Mouse (Mus musculus): ENCODE data around the gene Zmat5.

The Zmat5 gene

DNA sequence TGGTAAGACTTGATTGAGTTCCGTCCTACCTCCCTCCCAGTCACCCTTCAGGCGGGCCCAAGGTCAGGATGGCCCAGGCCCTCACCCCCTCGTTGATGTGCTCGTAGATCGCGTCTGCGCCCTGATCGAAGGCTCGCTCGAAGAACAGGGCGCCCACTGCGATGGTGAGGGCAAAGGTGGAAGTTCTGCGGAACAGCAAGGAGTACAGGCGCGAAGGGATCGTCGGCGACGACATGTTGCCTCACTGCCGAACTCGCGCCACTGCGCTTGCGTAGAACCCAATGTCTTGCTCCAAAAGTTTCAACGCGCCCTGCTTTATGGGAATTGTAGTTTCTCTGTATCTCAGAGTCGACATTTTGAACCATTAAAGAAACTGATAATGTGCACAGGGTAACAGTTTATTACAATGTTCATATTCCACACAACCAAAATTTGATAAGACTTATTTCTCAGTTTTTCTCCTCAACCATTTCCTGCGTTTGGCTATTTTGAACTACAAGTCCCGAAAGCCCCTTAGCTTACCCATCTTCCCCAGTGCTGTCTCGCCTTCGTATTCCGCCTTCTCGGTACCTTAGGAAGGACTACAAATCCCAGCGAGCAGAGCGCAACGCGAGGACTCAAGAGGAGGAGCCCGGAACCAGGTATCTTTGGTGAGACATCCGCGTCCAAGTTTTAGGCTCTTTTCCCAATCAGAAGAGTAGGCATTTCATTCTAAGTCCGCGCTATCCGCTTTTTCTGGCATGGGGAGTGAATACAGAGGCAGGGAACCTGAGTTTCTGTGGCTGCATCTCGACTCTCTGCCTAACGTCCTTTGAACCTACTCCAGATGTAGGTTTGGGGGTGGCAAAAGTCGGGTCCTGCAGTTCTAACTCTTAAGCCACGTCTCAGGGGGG is at the start of gene Zmat5, which contains the start of gene Uqcr10:
Gene Zmat5, plus strand, starts transcription at position 607 of the 893 bp plus-strand sequence.
Gene Uqcr10, minus strand, starts transcription at position 271 of the 893 bp plus-strand sequence.
- DNase-seq (ENCODE audit: low spot score in 2 of 2) = peak; percentile 88 to 92

DNA sequence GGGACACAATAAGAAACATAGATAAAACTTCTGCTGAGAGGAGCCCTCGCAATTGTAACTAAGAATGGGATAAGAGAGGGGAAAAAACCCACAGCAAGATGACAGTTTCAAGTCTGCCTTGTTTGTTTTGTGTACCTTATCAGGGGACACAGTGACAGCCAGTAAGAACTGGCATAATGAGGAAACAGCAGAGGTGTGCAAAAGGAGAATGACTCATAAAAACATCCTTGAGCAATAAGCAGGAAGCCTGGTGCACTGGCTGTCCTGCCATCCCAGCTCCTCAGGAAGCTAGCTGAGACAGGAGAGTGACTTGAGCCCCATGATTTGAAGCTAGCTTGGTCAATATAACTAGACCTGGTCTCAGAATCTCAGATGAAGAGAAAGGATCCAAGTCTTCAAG is 44.7 kb upstream of the Zmat5 start:
- no peak for DNase-seq (ENCODE audit: low spot score in 2 of 2)

DNA sequence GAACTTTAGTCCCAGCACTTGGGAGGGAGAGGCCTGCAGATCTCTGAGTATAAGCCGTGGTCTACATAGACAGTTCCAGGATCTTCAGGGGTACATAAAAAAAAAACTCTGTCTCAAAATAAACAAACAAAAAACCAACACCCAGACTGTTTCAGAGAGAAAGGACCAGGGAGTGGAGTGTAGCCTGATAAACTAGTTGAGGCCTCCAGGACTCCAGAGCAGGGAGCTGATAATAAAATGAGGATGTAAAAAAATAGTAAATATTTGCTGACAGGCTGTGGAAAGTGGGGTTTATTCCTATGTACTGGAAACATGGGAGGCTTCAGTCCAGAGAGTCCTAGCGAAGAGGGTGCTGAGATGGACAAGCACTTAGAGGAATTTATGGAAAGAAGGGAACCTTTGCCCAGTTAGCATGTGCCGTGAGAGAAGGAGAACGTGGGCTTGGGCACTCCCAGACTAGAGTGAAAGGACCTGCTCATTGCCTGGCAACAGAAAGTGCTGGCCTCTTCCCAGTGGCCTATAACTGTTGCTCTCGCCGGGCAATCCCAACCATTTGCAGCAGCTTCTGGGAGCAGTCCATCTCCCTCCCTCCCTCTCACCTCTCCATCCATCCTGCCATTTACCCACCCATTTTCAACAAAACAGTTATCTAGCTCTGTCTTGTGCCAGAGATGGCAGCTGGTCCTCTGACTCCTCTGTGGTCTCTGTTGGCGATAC is 44.0 kb upstream of the Zmat5 start:
- no peak for DNase-seq (ENCODE audit: low spot score in 2 of 2)

DNA sequence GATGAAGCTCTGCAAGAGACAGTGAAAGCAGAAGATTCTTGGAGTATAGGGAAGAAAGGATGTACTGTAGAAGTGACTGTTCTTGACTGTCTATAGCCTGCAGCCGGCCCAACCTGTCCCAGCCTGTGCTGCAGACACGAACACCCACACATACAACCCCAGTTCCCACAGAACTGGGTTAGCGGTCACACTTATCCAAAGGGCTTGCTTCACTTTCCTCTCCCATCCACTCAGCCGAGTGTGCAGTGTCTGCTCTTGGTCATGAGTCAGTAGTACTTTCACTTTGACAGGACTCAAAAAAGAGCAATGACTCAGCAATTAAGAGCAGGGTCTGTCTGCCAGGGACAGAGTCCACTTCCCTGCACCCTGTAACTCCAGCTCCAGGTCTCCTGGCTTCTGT is 43.2 kb upstream of the Zmat5 start:
- DNase-seq (ENCODE audit: low spot score in 2 of 2) = peak in 1 of 2 experiments; percentile 18

DNA sequence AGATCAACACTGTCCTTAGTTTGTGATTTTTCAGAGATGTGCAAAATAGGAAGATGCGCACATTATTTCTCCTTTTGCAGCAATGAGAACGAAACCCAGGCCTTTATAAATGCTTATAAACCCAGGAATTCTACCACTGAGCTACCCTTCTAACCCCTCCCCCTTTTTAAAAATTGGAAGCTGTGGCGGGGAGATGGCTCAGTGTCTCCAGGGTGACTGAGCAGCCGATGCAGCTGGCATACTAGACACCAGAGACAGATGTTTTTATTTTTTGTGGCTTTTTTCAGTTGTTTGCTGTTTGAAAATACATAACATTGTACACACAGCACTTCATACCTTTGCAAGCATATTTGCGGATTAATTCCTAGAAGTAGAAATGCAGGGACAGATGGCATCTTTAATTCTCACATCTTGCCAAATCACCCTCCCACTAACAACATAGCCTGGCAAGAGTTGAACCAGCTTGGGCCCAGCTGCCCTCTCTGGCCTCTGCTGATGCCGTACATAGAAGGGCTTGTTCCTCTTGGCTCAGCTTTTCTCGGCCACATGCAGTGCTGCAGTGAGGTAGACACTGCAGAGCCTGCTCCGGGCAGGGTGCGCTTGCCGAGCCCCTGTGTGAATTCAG is 42.5 kb upstream of the Zmat5 start:
- no peak for DNase-seq (ENCODE audit: low spot score in 2 of 2)

DNA sequence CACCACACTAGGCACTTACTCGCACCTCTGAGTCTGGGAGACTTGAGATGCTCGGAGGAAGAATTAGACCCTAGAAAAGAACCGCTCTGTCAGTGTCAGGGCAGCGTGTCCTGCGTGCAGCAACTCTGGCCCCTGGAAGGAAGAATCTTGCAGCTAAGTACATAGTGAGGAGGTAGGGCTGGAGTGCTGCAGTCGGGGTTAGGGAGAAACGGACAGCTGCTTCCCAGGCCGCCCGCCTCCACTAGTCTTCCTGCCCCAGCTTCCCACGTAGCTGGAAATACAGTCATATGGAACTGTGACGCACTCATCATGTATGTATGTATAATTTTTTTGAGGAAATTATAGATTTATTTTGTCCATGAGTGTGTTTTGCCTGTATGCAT is 42.0 kb upstream of the Zmat5 start:
- no peak for DNase-seq (ENCODE audit: low spot score in 2 of 2)

DNA sequence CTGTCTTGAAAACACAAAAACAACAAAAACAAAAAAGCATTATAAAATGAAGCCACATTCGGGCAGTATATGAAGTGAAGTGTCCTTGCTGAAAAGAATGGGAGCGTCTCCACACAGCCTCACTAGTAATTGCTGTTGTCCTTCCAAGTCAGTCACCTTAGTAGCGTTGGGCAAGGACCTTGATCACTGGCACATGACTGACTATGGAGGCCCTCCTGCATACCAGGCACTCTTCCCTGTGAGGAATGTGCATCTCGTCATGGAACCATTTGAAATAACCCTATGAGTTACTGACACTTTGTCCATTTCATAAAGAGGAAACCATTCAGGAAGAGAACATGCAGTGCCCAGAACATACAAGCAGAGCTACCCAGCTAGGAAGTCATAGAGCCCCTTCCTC is 32.7 kb upstream of the Zmat5 start:
- DNase-seq (ENCODE audit: low spot score in 2 of 2) = no peak

DNA sequence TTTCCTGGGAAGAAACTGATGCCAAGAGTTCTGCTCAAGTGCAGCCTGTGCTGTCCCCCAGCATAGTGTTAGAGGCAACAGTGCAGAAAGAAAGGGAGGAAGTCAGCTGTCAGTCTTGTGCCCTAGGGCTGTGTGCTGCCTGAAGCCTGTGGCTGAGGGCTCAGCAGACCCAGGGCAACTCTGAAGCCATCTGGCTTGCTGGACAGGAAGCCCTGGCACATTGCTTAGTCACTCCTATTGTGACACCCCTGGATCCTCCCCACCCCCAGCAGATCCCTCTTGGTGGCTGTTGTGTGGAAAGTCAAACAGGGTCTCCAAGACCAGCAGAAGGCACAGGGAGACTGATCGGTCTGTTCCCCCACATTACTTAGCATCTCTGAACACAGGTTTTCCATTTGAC is 29.9 kb upstream of the Zmat5 start:
- no peak for DNase-seq (ENCODE audit: low spot score in 2 of 2)

DNA sequence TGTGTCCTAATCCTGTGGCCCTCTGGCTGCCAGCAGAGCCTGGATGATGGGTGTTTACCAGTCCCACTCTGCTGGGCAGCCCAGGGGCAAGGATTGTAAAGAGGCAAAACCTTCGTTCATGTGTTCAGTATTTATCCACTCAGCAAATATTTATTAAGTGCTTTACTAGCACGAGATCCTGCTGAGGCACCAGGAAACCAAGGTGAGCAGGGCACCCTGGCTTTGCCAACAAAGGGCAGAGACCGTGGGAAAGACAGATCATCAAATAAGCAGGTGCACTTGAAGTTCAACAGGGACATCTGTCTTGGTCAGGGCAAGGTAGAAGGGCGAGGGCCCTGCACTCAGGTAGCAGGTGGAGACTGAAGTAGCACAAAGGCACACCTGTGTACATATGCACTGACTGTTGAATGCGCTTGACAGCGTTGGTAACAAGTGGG is 29.3 kb upstream of the Zmat5 start:
- no peak for DNase-seq (ENCODE audit: low spot score in 2 of 2)

DNA sequence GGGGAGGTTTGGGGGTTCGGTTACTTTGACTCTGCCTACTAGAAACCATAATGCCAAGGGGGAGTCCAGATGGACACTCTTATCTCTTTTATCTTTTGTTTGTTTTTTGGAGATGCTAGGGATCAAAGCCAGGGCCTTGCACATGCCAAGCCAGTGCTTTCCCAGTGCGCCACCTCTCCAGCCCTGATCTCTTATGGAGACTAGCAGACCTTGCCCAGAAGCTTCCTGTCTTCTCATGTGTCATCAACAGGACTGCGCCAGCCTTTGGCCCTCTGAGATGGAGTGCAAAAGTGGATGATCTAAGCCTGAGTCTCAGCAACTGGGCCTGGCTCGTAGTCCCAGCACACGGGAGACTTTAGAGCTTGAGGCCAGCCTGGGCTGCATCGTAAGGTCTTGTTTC is 28.8 kb upstream of the Zmat5 start:
- no peak for DNase-seq (ENCODE audit: low spot score in 2 of 2)

DNA sequence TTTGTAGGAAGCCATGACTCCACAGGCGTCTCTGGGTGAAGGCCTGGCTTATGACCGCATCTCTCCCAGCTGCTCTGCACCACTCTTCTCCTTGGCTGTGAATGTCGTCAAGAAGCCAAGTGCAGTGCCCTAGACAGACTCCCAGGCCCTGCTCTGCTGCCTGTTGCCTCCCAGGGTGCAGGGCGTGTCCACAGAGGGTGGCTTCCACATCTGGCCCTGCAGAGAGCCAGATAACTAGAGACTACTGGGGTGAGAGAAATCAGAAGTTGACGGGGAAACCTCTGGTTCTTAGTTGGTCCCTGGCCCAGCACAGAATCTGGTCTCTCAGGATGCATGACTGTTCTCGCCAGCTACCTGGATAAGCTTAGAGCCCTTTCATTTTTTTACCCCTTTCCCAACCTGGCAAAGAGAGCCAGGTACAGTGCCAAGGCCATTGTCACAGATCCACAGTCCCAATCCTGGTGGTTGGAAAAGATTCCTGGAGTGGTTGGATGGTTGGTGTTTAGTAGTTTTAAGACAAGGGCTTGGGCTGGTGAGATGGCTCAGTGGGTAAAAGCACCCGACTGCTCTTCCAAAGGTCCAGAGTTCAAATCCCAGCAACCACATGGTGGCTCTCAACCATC is 27.1 kb upstream of the Zmat5 start:
- no peak for DNase-seq (ENCODE audit: low spot score in 2 of 2)

DNA sequence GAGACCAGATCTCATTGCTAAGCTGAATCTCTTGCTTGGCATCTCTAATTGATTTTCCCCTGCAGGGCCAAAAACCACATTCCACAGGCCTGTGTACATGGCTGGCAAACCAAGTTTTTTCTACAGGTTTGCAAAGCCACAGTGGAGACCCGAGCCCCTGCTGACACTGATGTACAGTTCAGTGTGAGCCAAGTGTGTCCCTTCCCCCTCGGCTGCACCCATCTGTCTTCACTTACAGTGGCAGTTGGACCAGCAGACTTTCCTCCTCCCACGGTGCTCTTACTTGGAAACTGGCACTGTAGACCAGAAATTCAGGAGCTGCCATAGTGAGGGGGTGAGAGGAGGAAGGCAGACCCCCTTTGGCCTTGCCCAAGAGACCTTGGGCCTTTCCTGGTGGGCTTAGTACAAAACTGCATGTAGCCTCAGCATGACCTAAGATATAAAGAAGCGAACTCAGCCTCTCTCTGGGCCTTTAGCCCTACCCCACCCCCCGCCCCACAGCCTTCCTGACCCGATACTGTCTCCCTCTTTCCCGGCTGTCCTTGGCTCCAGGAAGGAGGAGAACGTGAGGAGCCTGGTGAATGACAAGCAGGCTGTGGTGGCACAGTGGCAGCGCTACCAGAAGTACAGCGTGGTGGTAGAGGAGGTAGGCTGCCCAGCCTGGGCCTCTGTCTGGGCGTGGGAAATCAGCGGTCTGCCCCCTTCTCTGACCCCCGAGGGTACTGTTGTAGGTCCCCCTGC is 25.6 kb upstream of the Zmat5 start:
- DNase-seq (ENCODE audit: low spot score in 2 of 2) = peak; percentile 65 to 80

DNA sequence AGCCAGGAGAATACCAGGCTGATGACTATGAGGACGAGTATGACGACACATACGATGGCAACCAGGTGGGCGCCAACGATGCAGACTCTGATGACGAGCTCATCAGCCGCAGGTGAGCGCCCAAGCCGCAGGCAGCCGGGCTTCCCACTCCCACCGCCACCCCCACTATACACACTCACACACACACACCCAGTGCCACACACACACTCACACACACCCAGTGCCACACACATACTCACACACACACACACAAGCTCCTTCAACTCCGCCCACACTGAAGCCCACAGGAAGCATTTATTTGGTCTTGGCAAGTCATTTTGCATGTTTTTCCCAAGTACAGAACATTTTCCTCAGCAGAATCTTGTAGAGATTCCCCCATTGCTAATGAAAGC is 25.0 kb upstream of the Zmat5 start:
- DNase-seq (ENCODE audit: low spot score in 2 of 2) = peak; percentile 44

DNA sequence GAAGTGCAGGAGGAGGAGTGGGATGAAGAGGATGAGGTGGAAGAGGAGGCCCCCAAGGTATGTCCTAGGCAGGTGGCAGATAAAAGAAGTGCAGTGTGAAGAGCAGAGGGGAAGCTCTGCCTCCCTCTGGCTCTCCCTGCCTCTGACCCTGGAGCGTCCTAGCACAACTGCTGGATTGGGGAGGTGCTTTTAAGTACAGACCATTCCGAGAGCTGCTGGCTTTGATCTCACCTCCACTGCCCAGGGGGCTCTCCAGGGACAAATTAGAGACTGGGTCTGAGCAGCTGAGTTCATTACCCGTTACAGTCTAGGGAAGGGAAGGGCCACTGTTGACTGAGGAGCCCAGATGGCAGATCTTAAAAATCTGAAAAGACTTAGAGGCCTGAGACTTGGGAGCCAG is 24.4 kb upstream of the Zmat5 start:
- no peak for DNase-seq (ENCODE audit: low spot score in 2 of 2)

DNA sequence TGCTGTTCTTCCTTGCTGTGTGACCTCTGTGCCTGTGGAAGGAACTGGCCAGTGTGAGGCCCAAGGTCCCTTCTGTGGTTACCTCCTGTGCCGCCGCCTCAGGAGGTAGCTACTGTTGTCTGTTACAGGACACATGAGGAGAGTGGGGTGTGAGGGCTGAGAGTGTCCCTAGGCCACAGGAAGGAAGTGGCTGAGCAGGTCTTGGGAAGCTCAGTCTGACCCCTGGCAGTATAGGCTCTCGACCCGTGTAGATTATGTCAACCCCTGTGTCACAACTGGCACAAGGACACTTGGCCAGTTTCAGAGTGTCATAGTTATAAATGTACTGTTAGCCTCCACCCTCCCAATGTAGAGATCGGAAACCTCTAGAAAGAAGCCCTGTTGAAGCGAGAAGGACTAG is 21.0 kb upstream of the Zmat5 start:
- DNase-seq (ENCODE audit: low spot score in 2 of 2) = no peak

DNA sequence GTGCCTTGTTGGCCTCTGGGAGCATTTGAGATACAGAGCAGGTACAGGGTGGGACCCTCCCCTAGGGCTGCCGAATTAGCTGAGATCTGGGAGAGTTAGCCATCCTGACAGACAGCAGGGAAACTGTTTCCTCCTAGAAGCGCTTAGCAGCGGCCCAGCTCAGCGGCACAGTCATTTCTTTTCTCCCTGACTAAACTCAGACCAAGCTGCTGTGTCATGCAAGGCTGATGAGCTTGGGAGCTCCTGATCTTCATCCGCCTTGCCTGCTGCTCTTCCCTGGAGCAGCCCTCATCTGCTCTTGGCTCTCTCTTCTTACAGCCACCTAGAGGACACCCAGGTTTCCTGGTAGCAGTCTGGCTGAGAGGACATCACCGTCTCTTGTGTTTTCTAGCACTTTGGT is 20.3 kb upstream of the Zmat5 start:
- no peak for DNase-seq (ENCODE audit: low spot score in 2 of 2)

DNA sequence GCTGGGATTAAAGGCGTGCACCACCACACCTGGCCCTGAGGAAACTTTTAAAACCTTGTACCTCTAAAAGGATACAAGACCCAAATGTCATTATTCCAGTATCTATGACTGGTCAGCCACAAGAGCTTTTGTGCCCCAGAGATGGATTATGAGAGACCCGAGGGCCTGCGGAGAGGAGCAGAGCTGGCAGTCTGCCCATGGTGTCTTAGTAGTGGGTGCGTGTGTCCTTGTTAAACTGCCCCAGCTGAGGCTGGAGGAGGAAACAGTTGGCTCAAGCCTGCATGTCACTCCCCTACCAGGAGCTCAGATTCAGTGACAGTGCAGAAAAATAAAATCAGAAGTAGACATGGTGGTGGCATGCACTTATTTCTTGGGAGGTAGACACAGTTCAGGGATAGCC is 19.4 kb upstream of the Zmat5 start:
- DNase-seq (ENCODE audit: low spot score in 2 of 2) = no peak

DNA sequence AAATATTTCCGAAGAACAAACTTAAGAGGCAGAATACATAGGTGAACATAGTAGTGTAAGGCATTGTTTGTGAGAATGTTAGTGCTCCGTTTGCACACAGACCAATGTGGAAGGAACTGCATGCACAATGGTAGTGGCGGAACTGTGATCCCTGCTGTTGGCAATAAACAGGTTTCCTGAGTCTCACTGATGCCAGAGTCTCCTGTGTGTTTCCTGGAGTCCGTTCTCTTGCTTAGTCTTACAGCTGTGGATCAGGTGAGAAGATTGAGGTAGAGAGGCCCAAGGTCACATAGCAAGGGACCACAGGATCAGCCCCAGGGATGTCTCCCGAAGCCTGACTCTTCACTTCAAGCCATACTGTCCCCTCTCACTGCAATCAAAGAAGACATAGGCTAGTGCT is 19.0 kb upstream of the Zmat5 start:
- no peak for DNase-seq (ENCODE audit: low spot score in 2 of 2)

DNA sequence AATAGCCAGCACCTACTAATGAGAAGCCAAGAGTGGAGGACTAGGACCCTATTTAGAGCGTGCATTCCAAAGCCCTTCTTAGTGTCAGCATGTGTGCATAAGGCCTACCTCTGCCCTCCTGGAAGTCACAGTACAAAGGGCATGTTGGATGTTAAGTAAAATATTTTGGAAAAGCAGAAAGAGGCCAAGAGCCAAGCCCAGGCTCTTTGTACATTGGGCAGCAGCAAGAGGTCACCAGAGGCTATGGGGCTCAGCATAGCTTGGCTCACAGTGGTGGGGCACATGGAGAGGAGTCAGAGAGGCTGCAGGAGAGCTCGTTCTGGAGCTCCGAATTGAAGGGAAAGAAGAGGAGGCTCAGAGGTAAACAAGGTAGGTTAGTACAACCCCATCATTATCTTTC is 17.5 kb upstream of the Zmat5 start:
- DNase-seq (ENCODE audit: low spot score in 2 of 2) = no peak

DNA sequence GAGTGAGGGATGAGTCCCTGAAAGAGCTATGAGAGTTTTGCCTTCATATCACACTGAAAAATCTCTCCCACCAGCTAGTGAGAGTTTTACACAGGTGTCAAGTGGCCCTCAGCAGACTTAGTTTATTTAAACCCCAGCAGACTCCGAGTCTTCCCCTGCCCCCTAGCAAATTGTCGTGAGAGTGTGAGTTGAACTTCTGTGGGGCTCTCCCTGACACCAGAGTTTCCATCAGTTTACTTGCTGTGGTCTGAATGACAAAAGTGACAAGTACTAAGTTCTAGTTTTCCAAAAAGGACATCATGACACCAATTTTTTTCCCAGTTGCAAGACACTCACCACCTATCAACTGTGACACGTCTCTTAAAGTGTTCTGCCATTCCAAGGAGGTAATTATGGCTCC is 16.6 kb upstream of the Zmat5 start:
- no peak for DNase-seq (ENCODE audit: low spot score in 2 of 2)

DNA sequence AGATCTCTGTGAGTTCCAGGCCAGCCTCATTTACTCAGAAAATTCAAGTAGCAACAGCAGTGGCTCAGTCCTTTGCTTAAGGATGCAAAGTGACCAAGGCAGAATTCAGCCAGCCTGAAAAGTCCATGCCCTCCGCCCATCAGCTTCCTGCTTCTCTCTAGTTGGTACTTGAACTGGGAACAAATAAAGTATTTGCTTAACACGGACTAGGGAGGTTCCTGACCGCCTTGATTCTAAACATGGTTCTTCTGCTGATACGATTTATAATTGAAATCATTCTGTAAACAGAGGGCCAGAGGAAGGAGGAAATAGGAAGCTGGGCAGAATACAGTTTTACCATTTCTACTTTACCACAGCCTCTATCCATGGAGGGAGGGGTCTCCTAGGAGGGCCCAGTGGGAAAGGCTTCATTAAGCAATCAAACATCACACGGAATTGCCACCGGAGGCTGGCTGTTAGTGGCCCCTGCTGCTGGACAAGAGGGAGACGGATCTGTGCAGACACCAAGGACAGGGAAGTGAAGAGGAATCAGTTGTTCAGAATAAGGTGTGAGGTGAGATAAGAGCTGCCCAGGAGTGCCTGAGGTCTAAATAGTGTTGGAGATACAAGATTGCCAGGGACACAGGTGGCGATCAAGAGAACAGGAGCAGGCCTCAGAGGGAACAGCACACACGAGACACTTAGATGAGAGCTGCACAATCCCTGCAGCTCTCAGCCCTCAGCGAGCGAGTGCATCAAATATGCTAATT is 15.7 kb upstream of the Zmat5 start:
- DNase-seq (ENCODE audit: low spot score in 2 of 2) = no peak

Measured in right cerebral cortex, postnatal 36 days (tissue).